Mouse (Mus musculus): ENCODE measurements at regions not wholly inside any gene's neighbourhood (a gene's known extent, or its start where the extent isn't known, plus 50 kb on each side); places are given as distances from the start of the nearest gene placed in this dataset.

DNA sequence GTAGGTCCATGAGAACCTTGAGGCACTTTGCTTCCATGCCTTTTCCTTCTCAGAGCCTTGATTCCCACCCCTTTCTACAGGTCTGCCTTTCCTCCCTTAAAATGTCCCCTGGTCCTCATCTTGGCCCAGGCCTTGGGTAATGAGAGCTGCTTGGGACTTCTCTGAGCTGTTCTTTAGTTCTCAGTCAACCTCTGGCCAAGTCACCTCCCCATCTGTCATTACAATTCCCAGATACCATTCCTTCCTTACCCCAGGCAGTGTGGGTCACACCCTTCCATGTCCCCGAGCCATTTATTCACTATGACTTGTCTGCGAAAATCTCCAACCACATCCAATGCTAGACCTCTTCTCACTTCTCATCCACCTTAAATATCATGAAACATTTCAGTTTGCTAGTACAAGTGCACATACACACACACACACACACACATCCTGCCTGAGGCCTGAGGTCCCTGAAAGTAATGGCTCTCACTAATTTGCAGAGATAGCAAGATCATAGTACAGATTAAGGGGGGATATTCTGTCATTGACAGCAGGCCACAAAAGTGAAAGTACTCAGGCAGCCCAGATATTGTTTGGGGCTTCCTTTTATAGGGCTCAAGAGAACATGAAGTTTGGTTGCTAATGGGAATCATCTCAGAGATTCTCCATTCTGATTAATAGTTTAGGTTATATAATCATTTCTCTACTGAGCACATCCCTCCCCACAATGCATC is 317.3 kb upstream of the Jarid2 start:
- in situ Hi-C loops (cut with MboI; ENCODE audit: low pct_unique_long_range_greater_than_20kb in 1 of 2, low sequenced_read_pairs in 2 of 2, unreplicated experiment in 1 of 2) = no loop called here

- in situ Hi-C loops (cut with MboI; ENCODE audit: low pct_unique_long_range_greater_than_20kb in 1 of 2, low sequenced_read_pairs in 2 of 2, unreplicated experiment in 1 of 2) = no loop called here
These were observed 316.0 kb upstream of the Jarid2 start for GRCm38 (mm10) chr13:44413305-44413704.

DNA sequence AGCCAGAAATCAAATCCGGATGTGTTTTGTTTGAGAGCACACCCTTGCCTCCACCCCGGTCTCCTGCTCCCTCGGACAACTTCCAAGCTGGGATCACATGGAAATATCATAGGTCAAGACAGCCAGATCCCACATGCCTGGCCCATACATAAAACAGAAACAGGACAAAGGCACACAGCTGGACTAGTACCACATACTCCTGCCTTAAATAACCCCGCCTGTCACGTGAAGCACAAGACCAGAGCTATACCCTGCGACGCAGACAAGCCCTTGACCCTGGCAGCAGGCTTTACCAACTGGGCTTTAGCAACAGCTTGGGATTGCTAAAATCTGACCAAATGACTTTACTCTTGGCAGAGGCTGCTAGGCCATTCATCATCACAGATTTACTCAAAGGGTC is 313.3 kb upstream of the Jarid2 start:
- in situ Hi-C loops (cut with MboI; ENCODE audit: low pct_unique_long_range_greater_than_20kb in 1 of 2, low sequenced_read_pairs in 2 of 2, unreplicated experiment in 1 of 2) = no loop called here

DNA sequence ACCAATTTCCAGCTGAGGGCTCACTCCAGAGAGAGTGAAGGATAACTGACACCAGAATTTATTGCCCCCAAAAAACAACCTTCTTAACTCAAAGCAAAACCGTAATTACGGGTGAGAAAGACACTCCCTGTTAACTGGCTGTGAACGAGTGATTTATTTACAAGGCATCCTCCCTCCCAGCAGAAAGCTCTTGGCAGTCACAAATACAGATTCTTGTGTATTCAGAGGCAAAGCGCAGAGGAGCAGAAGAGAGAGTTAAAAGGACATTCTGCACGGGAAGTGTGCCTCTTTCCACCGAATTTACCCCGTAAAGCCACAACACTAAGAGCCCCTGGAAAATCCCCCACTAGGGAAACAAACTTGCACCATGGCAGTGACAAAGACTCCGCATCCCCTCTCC is 312.3 kb upstream of the Jarid2 start:
- in situ Hi-C loops (cut with MboI; ENCODE audit: low pct_unique_long_range_greater_than_20kb in 1 of 2, low sequenced_read_pairs in 2 of 2, unreplicated experiment in 1 of 2) = no loop called here

GRCm38 (mm10) chr13:44419056-44419455 is 310.2 kb upstream of the Jarid2 start:
- in situ Hi-C loops (cut with MboI; ENCODE audit: low pct_unique_long_range_greater_than_20kb in 1 of 2, low sequenced_read_pairs in 2 of 2, unreplicated experiment in 1 of 2) = no loop called here

GRCm38 (mm10) chr13:44419472-44420226 is 309.6 kb upstream of the Jarid2 start:
- in situ Hi-C loops (cut with MboI; ENCODE audit: low pct_unique_long_range_greater_than_20kb in 1 of 2, low sequenced_read_pairs in 2 of 2, unreplicated experiment in 1 of 2) = no loop called here

DNA sequence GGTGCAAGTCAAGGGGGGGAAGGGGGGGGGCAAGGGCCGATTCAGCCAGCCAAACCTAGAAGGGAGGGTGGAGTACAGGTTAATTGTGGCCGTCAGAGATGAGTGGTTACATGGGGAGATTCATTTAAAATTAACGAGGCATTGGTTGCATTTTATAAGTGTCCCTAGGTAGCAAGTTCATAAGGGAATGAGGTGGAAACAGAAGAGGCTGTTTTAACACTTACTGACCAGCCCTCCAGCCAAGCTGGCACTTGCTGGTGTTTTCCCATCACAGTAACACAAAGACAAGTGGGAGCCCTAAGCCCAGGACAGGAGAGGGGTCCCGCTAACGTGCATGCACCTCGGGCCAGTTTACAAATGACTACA is 309.1 kb upstream of the Jarid2 start:
- in situ Hi-C loops (cut with MboI; ENCODE audit: low pct_unique_long_range_greater_than_20kb in 1 of 2, low sequenced_read_pairs in 2 of 2, unreplicated experiment in 1 of 2) = no loop called here

DNA sequence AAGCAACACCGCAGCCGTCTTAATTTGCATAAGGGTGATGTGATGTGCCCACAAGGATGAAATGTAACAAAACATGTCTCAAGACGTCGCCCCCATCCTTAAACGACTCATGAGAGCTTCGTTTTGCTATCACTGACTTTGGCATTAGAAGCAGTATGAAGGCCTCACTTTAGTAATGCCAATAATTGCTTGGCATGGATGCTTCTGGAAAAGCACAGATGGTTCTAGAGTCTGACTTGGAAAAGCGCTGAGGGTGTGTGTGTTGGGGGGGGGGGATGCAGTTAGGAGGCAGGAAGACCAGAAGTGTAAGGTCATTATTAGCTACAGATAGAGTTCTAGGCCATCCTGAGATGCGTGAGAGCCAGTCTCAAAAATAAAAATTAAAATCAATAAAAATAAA is 308.3 kb upstream of the Jarid2 start:
- in situ Hi-C loops (cut with MboI; ENCODE audit: low pct_unique_long_range_greater_than_20kb in 1 of 2, low sequenced_read_pairs in 2 of 2, unreplicated experiment in 1 of 2) = no loop called here

- in situ Hi-C loops (cut with MboI; ENCODE audit: low pct_unique_long_range_greater_than_20kb in 1 of 2, low sequenced_read_pairs in 2 of 2, unreplicated experiment in 1 of 2) = no loop called here
These were observed 307.8 kb upstream of the Jarid2 start for GRCm38 (mm10) chr13:44421426-44421825.

GRCm38 (mm10) chr13:44421922-44422321 is 307.4 kb upstream of the Jarid2 start:
- in situ Hi-C loops (cut with MboI; ENCODE audit: low pct_unique_long_range_greater_than_20kb in 1 of 2, low sequenced_read_pairs in 2 of 2, unreplicated experiment in 1 of 2) = no loop called here

GRCm38 (mm10) chr13:44430492-44430891 is 298.8 kb upstream of the Jarid2 start:
- in situ Hi-C loops (cut with MboI; ENCODE audit: low pct_unique_long_range_greater_than_20kb in 1 of 2, low sequenced_read_pairs in 2 of 2, unreplicated experiment in 1 of 2) = no loop called here

GRCm38 (mm10) chr13:44437709-44438108 is 291.6 kb upstream of the Jarid2 start:
- in situ Hi-C loops (cut with MboI; ENCODE audit: low pct_unique_long_range_greater_than_20kb in 1 of 2, low sequenced_read_pairs in 2 of 2, unreplicated experiment in 1 of 2) = no loop called here

DNA sequence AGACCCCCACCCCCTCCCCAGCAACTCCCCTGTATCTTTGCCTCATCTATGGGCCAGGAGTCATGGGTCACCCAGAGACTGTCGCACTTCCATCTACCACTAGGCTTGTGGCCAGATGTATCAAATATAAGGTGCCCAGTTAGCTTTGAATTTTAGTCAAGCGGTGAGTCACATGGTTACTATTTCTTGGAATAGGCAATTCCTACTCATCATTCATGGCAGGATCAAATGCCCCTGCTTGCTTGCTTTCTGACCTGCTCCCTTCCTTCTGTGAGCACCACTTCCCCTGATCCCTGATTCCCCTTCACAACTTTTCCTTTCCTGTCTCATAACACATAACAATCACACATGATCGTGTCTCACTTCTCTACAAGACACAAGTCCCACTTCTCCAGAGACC is 288.2 kb upstream of the Jarid2 start:
- in situ Hi-C loops (cut with MboI; ENCODE audit: low pct_unique_long_range_greater_than_20kb in 1 of 2, low sequenced_read_pairs in 2 of 2, unreplicated experiment in 1 of 2) = no loop called here

GRCm38 (mm10) chr13:44449216-44449830 is 280.0 kb upstream of the Jarid2 start:
- in situ Hi-C loops (cut with MboI; ENCODE audit: low pct_unique_long_range_greater_than_20kb in 1 of 2, low sequenced_read_pairs in 2 of 2, unreplicated experiment in 1 of 2) = no loop called here

GRCm38 (mm10) chr13:44451224-44451623 is 278.1 kb upstream of the Jarid2 start:
- in situ Hi-C loops (cut with MboI; ENCODE audit: low pct_unique_long_range_greater_than_20kb in 1 of 2, low sequenced_read_pairs in 2 of 2, unreplicated experiment in 1 of 2) = no loop called here

GRCm38 (mm10) chr13:44453131-44453530 is 276.1 kb upstream of the Jarid2 start:
- in situ Hi-C loops (cut with MboI; ENCODE audit: low pct_unique_long_range_greater_than_20kb in 1 of 2, low sequenced_read_pairs in 2 of 2, unreplicated experiment in 1 of 2) = no loop called here

DNA sequence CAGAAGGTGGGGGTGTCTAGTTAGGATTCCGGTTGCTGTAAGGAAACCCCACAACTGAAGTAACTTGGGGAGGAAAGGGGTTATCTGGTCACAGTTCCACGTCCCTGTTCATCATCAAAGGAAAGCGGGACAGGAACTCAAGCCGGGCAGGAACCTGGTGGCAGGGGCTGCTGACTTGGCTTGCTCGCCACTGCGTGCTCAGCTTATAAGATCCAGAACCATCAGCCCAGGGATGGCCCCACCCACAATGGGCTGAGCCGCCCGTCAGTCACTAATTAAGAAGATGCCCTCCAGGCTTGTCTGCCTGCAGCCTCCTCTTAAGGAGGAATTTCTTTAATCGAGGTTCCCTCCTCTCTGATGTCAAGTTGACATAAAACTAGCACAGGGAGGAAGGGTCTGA is 275.1 kb upstream of the Jarid2 start:
- in situ Hi-C loops (cut with MboI; ENCODE audit: low pct_unique_long_range_greater_than_20kb in 1 of 2, low sequenced_read_pairs in 2 of 2, unreplicated experiment in 1 of 2) = no loop called here

DNA sequence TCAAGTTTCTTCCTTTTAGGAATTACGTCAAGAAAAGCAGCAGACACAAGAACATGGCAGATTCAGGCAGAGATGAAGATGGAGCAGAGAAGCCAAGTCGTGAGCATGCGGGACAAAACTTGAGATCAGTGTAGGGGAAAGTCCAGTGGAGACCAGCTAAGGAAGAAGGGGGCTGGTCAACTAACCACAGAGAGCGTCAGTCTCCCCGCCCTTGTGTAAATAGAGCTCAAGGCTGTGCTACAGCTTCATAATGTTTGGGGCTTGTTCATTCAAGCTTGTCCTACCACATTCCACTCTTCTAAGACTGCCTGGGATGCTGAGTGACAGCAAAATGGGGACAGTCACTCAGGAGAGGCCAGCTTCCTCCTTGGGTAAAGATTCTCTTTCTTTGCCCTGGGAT is 274.1 kb upstream of the Jarid2 start:
- in situ Hi-C loops (cut with MboI; ENCODE audit: low pct_unique_long_range_greater_than_20kb in 1 of 2, low sequenced_read_pairs in 2 of 2, unreplicated experiment in 1 of 2) = no loop called here

GRCm38 (mm10) chr13:44458744-44459143 is 270.5 kb upstream of the Jarid2 start:
- in situ Hi-C loops (cut with MboI; ENCODE audit: low pct_unique_long_range_greater_than_20kb in 1 of 2, low sequenced_read_pairs in 2 of 2, unreplicated experiment in 1 of 2) = no loop called here

GRCm38 (mm10) chr13:44459148-44459547 is 270.1 kb upstream of the Jarid2 start:
- in situ Hi-C loops (cut with MboI; ENCODE audit: low pct_unique_long_range_greater_than_20kb in 1 of 2, low sequenced_read_pairs in 2 of 2, unreplicated experiment in 1 of 2) = no loop called here
